Mouse (Mus musculus): Measurements from ENCODE around the gene Atp6v1e1. TPM values are rescaled to one million over a fixed set of nuclear protein-coding genes. Genes with fewer than 3 reads are reported as not detected.
"Not testable (repeated sequence)": the region's sequence is repeated elsewhere in the genome, so short reads cannot be mapped to it uniquely, and the experiment has no call there.

The Atp6v1e1 gene
- total RNA-seq (2014; rRNA removed) = 292 and 341 TPM in 2 replicates
- polyA plus RNA-seq (2015; fragmentation: Nextera tagmentation; extraction: Ambion mirVana) = 312 and 333 TPM in 2 replicates

DNA sequence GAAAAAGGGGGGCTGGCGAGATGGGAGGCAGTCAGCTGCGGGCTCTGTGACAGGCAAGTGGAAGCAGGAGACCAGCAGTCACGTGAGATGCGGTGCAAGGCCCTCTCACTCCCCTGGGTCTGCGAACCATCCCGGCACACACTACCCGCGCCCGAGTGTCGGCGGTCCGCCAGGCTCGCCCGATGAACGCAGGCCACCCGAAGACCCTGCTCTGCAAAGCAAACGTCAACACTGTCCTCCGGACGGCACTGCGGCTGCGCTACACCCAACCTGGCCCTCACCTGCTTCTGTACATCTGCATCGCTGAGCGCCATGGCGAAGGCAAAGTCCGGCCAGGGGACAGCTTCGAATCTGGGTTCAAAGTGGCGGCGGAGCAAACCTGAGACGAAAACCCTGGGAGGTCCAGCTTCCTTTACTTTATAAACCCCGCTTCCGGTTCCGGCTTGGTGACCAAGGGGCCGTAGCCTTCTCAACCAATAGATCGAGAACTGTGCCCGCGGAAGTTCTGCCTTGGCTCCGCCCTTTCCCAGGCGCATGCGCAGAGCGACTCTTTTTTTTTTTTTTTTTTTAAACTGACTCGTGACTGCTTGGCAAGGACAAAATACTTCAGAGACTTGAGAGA, at the start of gene Atp6v1e1:
TSS of gene Atp6v1e1 (minus strand) at position 487 of the 622 bp plus-strand sequence.
- peak within 1 kb of the TSS; percentile 55 for H3K4me2 ChIP-seq (ENCODE audit: low read depth)
- H3K27me3 ChIP-seq (ENCODE audit: insufficient read depth, low read length) = no peaks in the 10 kb centered on the region
- H3K36me3 ChIP-seq (ENCODE audit: insufficient read depth) = peaks cover 19% of the 10 kb centered on the region
- no peak for TF ChIP-seq CTCF (IDR thresholded peaks at IDR 0.05; ENCODE audit: low read depth)
- 2% methylated on average over 41 of the region's 41 CpGs for WGBS
- peak within 1 kb of the TSS; percentile 73 for H3K4me3 ChIP-seq (ENCODE audit: low read depth, low read length)
- DNase-seq = peak; percentile 95
- H3K4me1 ChIP-seq (ENCODE audit: insufficient read depth) = peaks cover 7% of the 10 kb centered on the region
- peak within 1 kb of the TSS; percentile 83 for H3K27ac ChIP-seq (ENCODE audit: low read depth, low read length)
- ATAC-seq = peak; percentile 98
- no peaks in the 10 kb centered on the region for H3K9me3 ChIP-seq (ENCODE audit: low read length)
- H3K9ac ChIP-seq = peak within 1 kb of the TSS; percentile 71

- no peaks in the 10 kb centered on the region for H3K4me1 ChIP-seq (ENCODE audit: insufficient read depth)
- no peaks in the 10 kb centered on the region for H3K9me3 ChIP-seq (ENCODE audit: low read length)
- WGBS = 61% methylated on average over 2 of the region's 2 CpGs
- TF ChIP-seq CTCF (IDR thresholded peaks at IDR 0.05; ENCODE audit: low read depth) = no peak
- peaks cover 15% of the 10 kb centered on the region for H3K36me3 ChIP-seq (ENCODE audit: insufficient read depth)
- ATAC-seq = no peak
- no peak overlapping the region for H3K27ac ChIP-seq (ENCODE audit: low read depth, low read length)
- H3K27me3 ChIP-seq (ENCODE audit: insufficient read depth, low read length) = no peaks in the 10 kb centered on the region
- DNase-seq = no peak
- no peak overlapping the region for H3K4me2 ChIP-seq (ENCODE audit: low read depth)
- H3K9ac ChIP-seq = no peak overlapping the region
- no peak overlapping the region for H3K4me3 ChIP-seq (ENCODE audit: low read depth, low read length)
Measured at GRCm38 (mm10) chr6:120871286-120871685, 48.7 kb upstream of the Atp6v1e1 start.

- Histone ChIP-seq H3K9me3 (ENCODE audit: low read length) (no peaks in the 10 kb centered on the region), H3K36me3 (ENCODE audit: insufficient read depth) (peaks cover 26% of the 10 kb centered on the region), H3K4me3 (ENCODE audit: low read depth, low read length) (no peak overlapping the region), H3K27me3 (ENCODE audit: insufficient read depth, low read length) (no peaks in the 10 kb centered on the region), H3K4me2 (ENCODE audit: low read depth) (no peak overlapping the region), H3K27ac (ENCODE audit: low read depth, low read length) (no peak overlapping the region), H3K4me1 (ENCODE audit: insufficient read depth) (no peaks in the 10 kb centered on the region), H3K9ac (no peak overlapping the region)
- ATAC-seq = peak; percentile 18; the same call in 1 of the 2 replicates
- DNase-seq = peak; percentile 47
- no peak for TF ChIP-seq CTCF (IDR thresholded peaks at IDR 0.05; ENCODE audit: low read depth)
- 56% methylated on average over 1 of the region's 1 CpGs for WGBS
Measured at GRCm38 (mm10) chr6:120868824-120869223, 46.2 kb upstream of the Atp6v1e1 start.

DNA sequence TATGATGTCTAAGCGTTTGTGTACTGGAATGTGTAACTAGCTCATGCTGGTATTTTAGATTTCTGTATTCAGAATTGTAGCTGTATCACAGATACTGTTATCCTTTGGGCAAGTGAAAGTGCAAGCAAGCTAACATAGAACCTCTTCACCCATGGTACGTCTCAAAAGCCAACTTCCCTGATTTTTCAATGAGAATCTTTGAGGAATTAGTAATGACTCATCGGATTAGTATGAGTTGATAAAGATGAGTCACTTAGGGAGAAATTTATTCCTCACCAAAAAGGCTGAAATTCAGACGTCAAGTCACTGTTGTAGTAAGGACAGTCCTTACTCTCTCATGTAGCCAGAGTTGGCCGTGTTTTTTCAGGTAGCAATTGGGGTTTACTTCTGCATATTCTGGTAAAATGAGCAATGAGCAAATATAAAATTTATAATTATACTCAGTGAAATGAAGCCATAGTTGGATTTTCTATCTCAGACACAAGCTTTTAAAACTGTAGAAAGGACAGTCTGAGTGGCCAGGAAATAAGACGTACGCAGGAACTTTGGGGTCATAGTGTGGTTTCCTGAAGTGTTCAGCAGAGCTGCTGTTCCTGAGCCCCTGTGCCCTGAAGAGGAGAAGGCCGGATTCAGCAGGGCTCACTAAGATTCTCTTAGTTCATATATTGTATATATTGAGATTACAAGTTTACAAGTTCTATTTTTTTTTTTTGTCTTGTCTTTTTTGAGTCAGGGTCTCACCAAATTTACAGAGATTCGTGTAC, 43.6 kb upstream of the Atp6v1e1 start:
- no peak overlapping the region for H3K27ac ChIP-seq (ENCODE audit: low read depth, low read length)
- 88% methylated on average over 9 of the region's 9 CpGs for WGBS

DNA sequence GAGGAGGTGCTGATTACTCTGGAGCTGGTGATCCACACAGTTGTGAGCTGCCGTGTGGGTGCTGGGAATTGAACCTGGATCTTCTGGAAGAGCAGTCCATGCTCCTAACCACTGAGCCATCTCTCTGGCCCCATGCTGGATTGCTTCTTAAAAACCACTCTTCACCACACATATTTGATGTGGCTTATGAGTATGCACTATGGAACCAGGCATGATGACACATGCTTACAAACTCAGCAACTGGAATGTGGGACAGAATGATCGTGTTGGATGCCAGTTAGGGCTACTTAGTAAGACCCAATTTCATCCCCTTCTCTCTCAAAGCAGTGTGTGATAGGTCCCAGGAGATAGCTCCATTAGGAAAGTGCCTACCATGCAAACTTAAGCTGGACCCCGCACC, 37.5 kb upstream of the Atp6v1e1 start:
- Histone ChIP-seq H3K4me2 (ENCODE audit: low read depth) (no peak overlapping the region), H3K9ac (no peak overlapping the region), H3K27me3 (ENCODE audit: insufficient read depth, low read length) (no peaks in the 10 kb centered on the region), H3K27ac (ENCODE audit: low read depth, low read length) (no peak overlapping the region), H3K4me1 (ENCODE audit: insufficient read depth) (peaks cover 6% of the 10 kb centered on the region), H3K9me3 (ENCODE audit: low read length) (no peaks in the 10 kb centered on the region), H3K36me3 (ENCODE audit: insufficient read depth) (peaks cover 3% of the 10 kb centered on the region; the same call in 1 of the 2 replicates), H3K4me3 (ENCODE audit: low read depth, low read length) (no peak overlapping the region)
- no peak for TF ChIP-seq CTCF (IDR thresholded peaks at IDR 0.05; ENCODE audit: low read depth)
- 96% methylated on average over 3 of the region's 3 CpGs for WGBS
- DNase-seq (no peak), ATAC-seq (no peak)

More for the DNA sequence above, 43.6 kb upstream of the Atp6v1e1 start:
- Histone ChIP-seq H3K4me1 (ENCODE audit: insufficient read depth) (no peaks in the 10 kb centered on the region), H3K27me3 (ENCODE audit: insufficient read depth, low read length) (no peaks in the 10 kb centered on the region), H3K9me3 (ENCODE audit: low read length) (no peaks in the 10 kb centered on the region), H3K36me3 (ENCODE audit: insufficient read depth) (peaks cover 20% of the 10 kb centered on the region), H3K9ac (no peak overlapping the region), H3K4me2 (ENCODE audit: low read depth) (no peak overlapping the region), H3K4me3 (ENCODE audit: low read depth, low read length) (no peak overlapping the region)
- ATAC-seq = no peak
- DNase-seq = no peak
- no peak for TF ChIP-seq CTCF (IDR thresholded peaks at IDR 0.05; ENCODE audit: low read depth)

DNA sequence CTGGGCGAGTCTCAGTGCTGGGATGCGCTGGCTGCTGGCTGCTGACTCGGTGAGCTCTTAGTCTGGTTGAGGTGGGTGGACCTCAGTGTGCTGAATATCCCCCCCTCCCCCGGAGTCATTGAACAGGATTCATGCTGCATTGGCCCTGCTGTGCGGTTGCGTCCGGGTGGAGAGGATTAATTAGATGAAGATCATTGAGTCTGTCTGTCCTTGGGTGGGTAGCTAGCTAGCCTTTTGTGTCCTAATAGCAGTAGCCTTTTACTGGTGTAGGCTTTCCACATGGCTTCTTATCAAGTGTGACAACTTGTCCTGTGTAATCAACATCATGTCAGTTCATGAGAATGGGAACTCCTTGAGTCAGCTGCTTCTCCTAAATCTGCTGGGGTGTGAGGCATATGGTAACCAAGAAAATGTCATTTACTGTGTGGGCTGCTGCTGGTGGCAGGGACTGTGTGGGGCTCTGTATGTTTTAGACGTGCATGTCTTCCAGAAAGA, 35.7 kb upstream of the Atp6v1e1 start:
- Histone ChIP-seq H3K9me3 (ENCODE audit: low read length) (no peaks in the 10 kb centered on the region), H3K4me3 (ENCODE audit: low read depth, low read length) (no peak overlapping the region), H3K4me1 (ENCODE audit: insufficient read depth) (peaks cover 6% of the 10 kb centered on the region), H3K4me2 (ENCODE audit: low read depth) (no peak overlapping the region), H3K36me3 (ENCODE audit: insufficient read depth) (peaks cover 10% of the 10 kb centered on the region), H3K9ac (no peak overlapping the region), H3K27ac (ENCODE audit: low read depth, low read length) (peak overlapping the region; percentile 57; the same call in 1 of the 2 replicates), H3K27me3 (ENCODE audit: insufficient read depth, low read length) (no peaks in the 10 kb centered on the region)
- peak; percentile 95 for ATAC-seq
- TF ChIP-seq CTCF (IDR thresholded peaks at IDR 0.05; ENCODE audit: low read depth) = no peak
- WGBS = 26% methylated on average over 8 of the region's 8 CpGs
- peak; percentile 58 for DNase-seq

- WGBS = 72% methylated on average over 10 of the region's 10 CpGs
- no peak overlapping the region for H3K27ac ChIP-seq (ENCODE audit: low read depth, low read length)
- ATAC-seq (no peak), DNase-seq (no peak)
- H3K9ac ChIP-seq = no peak overlapping the region
- H3K27me3 ChIP-seq (ENCODE audit: insufficient read depth, low read length) = no peaks in the 10 kb centered on the region
- TF ChIP-seq CTCF (IDR thresholded peaks at IDR 0.05; ENCODE audit: low read depth) = no peak
- no peak overlapping the region for H3K4me3 ChIP-seq (ENCODE audit: low read depth, low read length)
- peaks cover 6% of the 10 kb centered on the region for H3K4me1 ChIP-seq (ENCODE audit: insufficient read depth)
- H3K4me2 ChIP-seq (ENCODE audit: low read depth) = no peak overlapping the region
- H3K9me3 ChIP-seq (ENCODE audit: low read length) = no peaks in the 10 kb centered on the region
- H3K36me3 ChIP-seq (ENCODE audit: insufficient read depth) = peaks cover 20% of the 10 kb centered on the region
Measured at GRCm38 (mm10) chr6:120854413-120854812, 31.8 kb upstream of the Atp6v1e1 start.

DNA sequence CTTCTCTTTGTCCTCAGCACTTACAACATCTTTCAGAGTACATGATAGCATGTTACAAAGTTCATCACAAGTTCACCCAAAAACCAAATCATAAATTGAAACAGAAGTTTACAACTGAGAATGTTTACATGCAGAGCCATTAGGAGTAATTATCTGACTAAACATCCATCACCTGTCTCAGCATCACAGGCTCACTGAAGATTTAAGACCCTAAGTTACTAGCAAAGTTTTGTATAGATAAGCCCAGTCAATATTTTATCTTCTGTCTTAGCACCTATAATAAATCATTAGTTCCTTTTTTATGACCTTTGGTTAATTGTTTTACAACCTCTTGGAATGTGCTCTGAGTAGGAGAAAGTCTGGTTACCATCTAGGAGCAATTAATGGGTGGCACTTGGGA, 28.1 kb upstream of the Atp6v1e1 start:
- not testable (repeated sequence) for H3K27me3 ChIP-seq (ENCODE audit: insufficient read depth, low read length); H3K4me3 ChIP-seq (ENCODE audit: low read depth, low read length)

More for the DNA sequence above, 28.1 kb upstream of the Atp6v1e1 start:
- not testable (repeated sequence) for H3K27ac ChIP-seq (ENCODE audit: low read depth, low read length); H3K9me3 ChIP-seq (ENCODE audit: low read length); ATAC-seq; H3K4me2 ChIP-seq (ENCODE audit: low read depth); H3K9ac ChIP-seq; DNase-seq; H3K4me1 ChIP-seq (ENCODE audit: insufficient read depth)
- H3K36me3 ChIP-seq (ENCODE audit: insufficient read depth) = peaks cover 29% of the 10 kb centered on the region

Measured in forebrain, postnatal 0 days (tissue).